Mouse (Mus musculus) small intestine, adult 2 months (tissue): ENCODE data around the gene Tpmt. TPM values are rescaled to one million over a fixed set of nuclear protein-coding genes. Genes with fewer than 3 reads are reported as not detected.

ENCODE experiments used
- H3K27ac ChIP-seq: fragments of 200-500 bp; 2 replicates; pipeline ENCODE4 v1.5.1; 2012; ENCODE audit warnings: low read depth, low read length, control low read depth, inconsistent platforms; ENCODE audit not compliant: insufficient read depth
- H3K27me3 ChIP-seq: fragments of 200-500 bp; 2 replicates; pipeline ENCODE4 v1.6.1; 2012; ENCODE audit warnings: mild to moderate bottlenecking, moderate library complexity, low read length, inconsistent platforms; ENCODE audit not compliant: control insufficient read depth, insufficient read depth
- H3K36me3 ChIP-seq: fragments of 200-500 bp; 2 replicates; pipeline ENCODE4 v1.6.1; 2012; ENCODE audit warnings: mild to moderate bottlenecking, low read length, control low read depth, inconsistent platforms; ENCODE audit not compliant: control insufficient read depth, insufficient read depth
- H3K4me1 ChIP-seq: fragments of 200-500 bp; 2 replicates; pipeline ENCODE4 v1.6.1; 2012; ENCODE audit warnings: low read length, inconsistent platforms, mixed read lengths; ENCODE audit not compliant: control insufficient read depth, insufficient read depth, insufficient read length
- H3K4me3 ChIP-seq: fragments of 200-500 bp; 2 replicates; pipeline ENCODE4 v1.5.1; 2012; ENCODE audit warnings: low read depth, mild to moderate bottlenecking, control low read depth, inconsistent platforms, low read length, moderate library complexity
- CTCF ChIP-seq: fragments of 200-500 bp; IDR thresholded peaks from 2 replicates; pipeline ENCODE4 v1.5.1; 2012; ENCODE audit warnings: low read depth, mild to moderate bottlenecking, control low read depth, inconsistent platforms, low read length, moderate library complexity, mixed read lengths; ENCODE audit not compliant: insufficient replicate concordance, insufficient read length; ENCODE audit errors: extremely low read depth
- POLR2A ChIP-seq: fragments of 200-500 bp; IDR thresholded peaks from 2 replicates; pipeline ENCODE4 v1.6.1; 2012; ENCODE audit warnings: low read depth, mild to moderate bottlenecking, control low read depth, inconsistent platforms, low read length, moderate library complexity
- WGBS: fragments of 180-500 bp; shearing (Covaris S2); methylation state at CpG from one replicate; pipeline ENCODE4 v1.1.7; 2018; 5-methylcytosine and 5-hydroxymethylcytosine counted together
- polyA plus RNA-seq: library from polyadenylated mRNA; depleted of rRNA; stranded (reverse); fragments of >200 nt; gene quantifications from 2 replicates; pipeline ENCODE4 v1.2.3, GENCODE M21; 2012

Gene Tpmt
- polyA plus RNA-seq, 1 experiment = 2.8 TPM

DNA sequence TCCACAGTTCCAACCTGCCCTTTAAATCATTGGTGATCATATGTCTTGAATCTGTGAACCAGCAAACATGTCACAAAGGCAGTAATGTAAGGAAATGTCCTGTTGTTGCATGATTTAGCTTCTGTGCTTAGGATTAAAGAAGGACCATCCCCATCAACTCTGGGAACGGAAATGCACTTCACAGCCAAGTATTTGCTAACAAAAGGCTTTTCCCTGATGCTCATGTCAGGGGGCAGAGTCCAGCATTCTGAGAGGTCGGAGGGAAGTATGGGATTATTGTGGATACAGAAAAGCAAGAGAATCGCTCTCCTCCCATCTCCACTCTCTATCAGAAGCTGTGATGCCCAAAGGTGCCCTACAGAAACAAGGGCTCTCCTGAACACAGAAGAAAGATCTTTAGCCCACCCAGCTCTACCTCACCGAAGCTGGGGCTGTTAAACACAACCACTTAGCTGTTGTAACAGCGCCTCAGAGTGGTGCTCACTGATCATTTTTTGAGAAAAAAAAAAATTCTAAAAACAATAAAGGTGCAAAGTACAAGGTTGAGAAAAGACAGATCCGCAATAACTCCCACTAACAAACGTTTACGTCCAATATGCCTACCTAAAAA lies 2.4 kb downstream of the Tpmt start:
- Histone ChIP-seq H3K4me1 (peaks cover 11% of the 10 kb centered on the region), H3K4me3 (no peak overlapping the region), H3K27me3 (no peaks in the 10 kb centered on the region), H3K27ac (no peak overlapping the region), H3K36me3 (no peaks in the 10 kb centered on the region)
- WGBS = 11% methylated on average over 8 of the region's 8 CpGs
- no peak for TF ChIP-seq CTCF
- no peak for TF ChIP-seq POLR2A

DNA sequence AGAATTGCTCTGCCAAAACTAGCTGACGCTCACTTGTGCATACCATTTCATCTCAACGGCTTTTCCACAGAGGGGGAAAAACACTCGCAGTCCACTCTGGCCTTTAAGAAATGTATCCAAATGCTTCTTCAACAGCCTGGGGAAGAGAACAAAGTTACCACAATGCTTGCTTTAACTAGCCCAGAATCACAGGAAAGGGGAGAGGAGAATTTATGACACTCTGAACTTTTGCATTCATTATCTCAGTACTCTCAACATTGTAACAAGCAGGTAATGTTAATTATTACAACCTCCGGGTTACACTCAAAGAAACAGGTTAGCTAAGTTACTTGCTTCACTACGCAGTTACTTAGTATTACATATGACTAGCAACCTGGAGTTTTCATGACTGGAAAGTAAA lies 4.5 kb downstream of the Tpmt start:
- no peak for TF ChIP-seq CTCF
- no peak for TF ChIP-seq POLR2A
- H3K4me3 ChIP-seq = no peak overlapping the region
- WGBS = 76% methylated on average over 5 of the region's 5 CpGs
- no peaks in the 10 kb centered on the region for H3K36me3 ChIP-seq
- no peak overlapping the region for H3K27ac ChIP-seq
- H3K4me1 ChIP-seq = peaks cover 11% of the 10 kb centered on the region
- H3K27me3 ChIP-seq = no peaks in the 10 kb centered on the region

DNA sequence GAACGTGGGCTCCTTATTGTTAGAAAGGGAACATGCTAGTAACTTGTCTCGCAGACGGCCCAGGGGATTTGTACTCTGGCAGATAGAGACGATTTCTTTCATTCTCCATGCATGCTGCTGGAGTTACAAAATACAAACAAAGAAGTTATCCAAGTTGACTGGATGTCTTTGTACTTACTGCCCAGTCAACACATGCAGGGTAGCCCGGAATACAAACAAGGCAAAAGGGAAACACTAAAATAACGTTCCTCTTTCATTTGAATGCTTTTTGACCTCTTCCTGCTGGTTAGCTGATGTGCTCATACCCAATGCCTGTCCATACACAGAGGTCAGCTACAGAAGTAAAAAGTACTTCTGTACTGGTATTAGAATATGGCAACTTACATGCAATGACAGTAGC lies 6.6 kb downstream of the Tpmt start:
- Histone ChIP-seq H3K27me3 (no peaks in the 10 kb centered on the region), H3K4me1 (peaks cover 5% of the 10 kb centered on the region; the same call in 1 of the 2 replicates), H3K27ac (no peak overlapping the region), H3K36me3 (no peaks in the 10 kb centered on the region), H3K4me3 (no peak overlapping the region)
- TF ChIP-seq POLR2A (no peak), CTCF (no peak)
- WGBS = 88% methylated on average over 6 of the region's 6 CpGs

DNA sequence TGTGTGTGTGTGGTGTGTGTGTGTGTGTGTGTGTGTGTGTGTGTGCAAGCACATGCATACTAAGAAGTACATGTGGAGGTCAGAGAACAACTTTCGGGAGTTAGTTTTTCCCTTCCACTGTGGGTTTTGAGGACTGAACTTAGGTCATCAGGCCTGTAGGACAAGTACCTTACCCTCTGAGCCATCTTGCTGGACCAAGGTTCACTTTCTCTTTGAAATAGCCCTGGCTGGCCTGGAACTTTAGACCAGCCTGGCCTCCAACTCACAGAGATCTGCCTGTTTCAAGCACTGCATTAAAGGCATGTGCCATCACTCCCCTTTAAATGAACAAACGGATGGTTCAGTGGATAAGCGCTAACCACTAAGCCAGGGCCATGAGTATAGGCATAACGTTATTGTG lies 10.9 kb downstream of the Tpmt start:
- H3K27ac ChIP-seq = no peak overlapping the region
- WGBS = 89% methylated on average over 4 of the region's 4 CpGs
- H3K36me3 ChIP-seq = no peaks in the 10 kb centered on the region
- no peak for TF ChIP-seq POLR2A
- no peak for TF ChIP-seq CTCF
- no peak overlapping the region for H3K4me3 ChIP-seq
- H3K4me1 ChIP-seq = no peaks in the 10 kb centered on the region
- no peaks in the 10 kb centered on the region for H3K27me3 ChIP-seq

DNA sequence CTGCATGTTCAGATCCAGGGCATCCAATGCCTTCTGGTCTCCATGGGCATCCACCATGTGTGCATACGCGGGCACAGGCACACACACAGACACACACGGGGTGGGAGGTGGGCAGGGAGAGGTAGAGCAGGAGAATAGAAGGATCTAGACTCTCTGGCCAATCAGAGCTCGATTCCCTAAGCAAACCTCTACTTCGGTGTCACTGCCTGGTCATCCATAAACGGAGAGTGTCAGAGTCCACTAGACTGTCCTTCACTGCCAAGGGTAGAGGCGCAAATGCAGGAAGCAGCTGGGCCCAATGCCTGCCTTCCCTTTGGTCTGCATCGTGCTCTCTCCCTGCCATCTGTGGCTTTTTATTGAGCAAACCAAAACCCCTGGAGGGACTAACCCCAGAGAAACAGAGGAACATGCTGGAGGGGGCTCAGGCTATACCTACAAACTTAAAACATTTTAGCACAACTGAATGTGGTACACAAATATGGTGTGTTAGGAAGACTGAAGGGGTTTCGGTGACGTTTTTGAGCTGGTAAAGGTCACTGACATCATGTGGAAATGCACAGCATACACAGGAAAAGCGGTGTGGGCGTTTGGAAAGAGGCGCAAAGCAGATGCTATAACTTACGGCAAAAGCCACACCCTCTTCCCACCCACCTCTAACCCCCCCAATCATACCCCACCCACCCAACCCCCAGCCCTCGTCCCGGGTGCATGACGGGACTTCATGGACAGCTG lies 14.0 kb downstream of the Tpmt start:
- Histone ChIP-seq H3K27ac (no peak overlapping the region), H3K27me3 (no peaks in the 10 kb centered on the region), H3K4me1 (no peaks in the 10 kb centered on the region), H3K4me3 (no peak overlapping the region), H3K36me3 (no peaks in the 10 kb centered on the region; the same call in 1 of the 2 replicates)
- 88% methylated on average over 17 of the region's 17 CpGs for WGBS
- no peak for TF ChIP-seq CTCF
- TF ChIP-seq POLR2A = no peak

DNA sequence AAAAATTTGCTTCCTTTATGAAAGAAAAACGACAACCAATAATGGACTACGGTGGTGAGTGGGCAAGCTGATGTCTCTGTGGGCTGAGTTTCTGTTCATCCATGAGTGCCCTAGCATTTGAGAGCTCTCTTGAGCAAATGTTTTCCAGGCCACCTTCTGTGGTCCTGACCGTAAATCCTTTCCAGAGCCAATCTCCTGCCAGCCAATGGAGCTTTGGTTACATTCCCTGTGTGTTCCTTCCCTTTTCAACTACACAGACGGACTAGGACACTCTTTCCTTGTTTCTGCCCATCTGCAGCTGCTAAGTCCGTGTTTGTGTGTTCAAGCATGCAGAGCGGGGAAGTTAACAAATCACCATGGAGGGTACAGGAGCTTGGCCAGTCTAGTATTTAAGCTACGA lies 23.7 kb downstream of the Tpmt start:
- 78% methylated on average over 7 of the region's 7 CpGs for WGBS
- TF ChIP-seq CTCF = no peak
- no peak for TF ChIP-seq POLR2A
- Histone ChIP-seq H3K36me3 (0 out of 2 replicates have a peak, but pooled peaks cover 1% of the 10 kb centered on the region), H3K27me3 (no peaks in the 10 kb centered on the region), H3K27ac (no peak overlapping the region), H3K4me1 (no peaks in the 10 kb centered on the region), H3K4me3 (no peak overlapping the region)

DNA sequence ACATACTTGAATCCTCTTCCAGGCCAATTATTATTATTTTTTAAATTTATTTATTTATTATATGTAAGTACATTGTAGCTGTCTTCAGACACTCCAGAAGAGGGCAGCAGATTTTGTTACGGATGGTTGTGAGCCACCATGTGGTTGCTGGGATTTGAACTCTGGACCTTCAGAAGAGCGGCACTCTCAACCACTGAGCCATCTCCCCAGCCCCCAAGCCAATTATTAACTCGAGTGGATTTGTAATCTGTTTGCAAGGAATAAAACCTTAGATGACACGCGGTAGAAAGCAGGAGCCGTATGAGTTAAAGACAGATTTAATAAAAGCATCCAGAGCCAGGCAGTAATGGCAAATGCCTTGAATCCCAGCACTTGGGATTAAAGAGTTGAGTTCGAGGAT lies 24.8 kb downstream of the Tpmt start:
- 40% methylated on average over 7 of the region's 7 CpGs for whole genome bisulfite sequencing
- TF ChIP-seq CTCF (no peak), POLR2A (no peak)
- 0 out of 2 replicates have a peak, but pooled peaks cover under 1% of the 10 kb centered on the region for H3K36me3 ChIP-seq

More for the DNA sequence above, 24.8 kb downstream of the Tpmt start:
- Histone ChIP-seq H3K4me1 (peaks cover 4% of the 10 kb centered on the region; the same call in 1 of the 2 replicates), H3K27ac (no peak overlapping the region), H3K27me3 (no peaks in the 10 kb centered on the region), H3K4me3 (no peak overlapping the region)
